Mouse (Mus musculus): Measurements from ENCODE around the gene Krtap4-8. TPM values are rescaled to one million over a fixed set of nuclear protein-coding genes. Genes with fewer than 3 reads are reported as not detected.
"Not testable (repeated sequence)": the region's sequence is repeated elsewhere in the genome, so short reads cannot be mapped to it uniquely, and the experiment has no call there.

Krtap4-8 gene
- not detected for total RNA-seq (2021)
- long read RNA-seq = 0 reads

DNA sequence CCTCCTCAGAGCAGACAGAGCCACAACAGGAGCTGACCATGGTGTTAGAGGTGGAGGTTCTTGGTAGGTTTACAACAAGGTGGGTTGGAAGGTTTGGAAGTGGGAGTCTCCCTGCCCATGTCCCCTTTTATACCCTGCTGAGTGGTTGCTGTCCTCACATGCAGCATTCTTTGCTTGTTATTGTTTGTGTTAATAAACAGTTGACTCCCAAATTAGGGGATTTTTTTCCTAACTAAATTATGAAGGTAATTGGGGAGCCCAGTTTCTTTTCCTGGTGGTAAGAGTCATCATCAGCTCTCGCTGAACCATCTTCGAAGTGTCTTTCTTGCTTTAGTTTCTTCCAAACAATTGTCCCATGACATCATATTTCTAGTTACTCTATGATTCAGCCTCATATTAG lies at the start of gene Krtap4-8:
TSS of gene Krtap4-8 (minus strand) at position 101 of the 400 bp plus-strand sequence.
- no peak for DNase-seq (ENCODE audit: low spot score in 2 of 2)

- not testable (repeated sequence) for DNase-seq (ENCODE audit: low spot score in 2 of 2)
Observed at GRCm38 (mm10) chr11:99815566-99815965, 35.1 kb upstream of the Krtap4-8 start, which contains the start of gene Gm11564. Gene Gm11564, minus strand, starts transcription at chr11:99815666.

GRCm38 (mm10) chr11:99809792-99810191 lies 29.3 kb upstream of the Krtap4-8 start, which contains the start of gene Krtap4-13:
Gene Krtap4-13, minus strand, starts transcription at chr11:99809892.
- not testable (repeated sequence) for DNase-seq (ENCODE audit: low spot score in 2 of 2)

- DNase-seq (ENCODE audit: low spot score in 2 of 2) = not testable (repeated sequence)
Observed at GRCm38 (mm10) chr11:99804346-99804745, 23.8 kb upstream of the Krtap4-8 start, which contains the start of gene Gm11554. Gene Gm11554, minus strand, starts transcription at chr11:99804446.

GRCm38 (mm10) chr11:99798832-99799231 lies 18.3 kb upstream of the Krtap4-8 start, which contains the start of gene Gm11569:
Gene Gm11569, minus strand, starts transcription at chr11:99798932.
- not testable (repeated sequence) for DNase-seq (ENCODE audit: low spot score in 2 of 2)

DNA sequence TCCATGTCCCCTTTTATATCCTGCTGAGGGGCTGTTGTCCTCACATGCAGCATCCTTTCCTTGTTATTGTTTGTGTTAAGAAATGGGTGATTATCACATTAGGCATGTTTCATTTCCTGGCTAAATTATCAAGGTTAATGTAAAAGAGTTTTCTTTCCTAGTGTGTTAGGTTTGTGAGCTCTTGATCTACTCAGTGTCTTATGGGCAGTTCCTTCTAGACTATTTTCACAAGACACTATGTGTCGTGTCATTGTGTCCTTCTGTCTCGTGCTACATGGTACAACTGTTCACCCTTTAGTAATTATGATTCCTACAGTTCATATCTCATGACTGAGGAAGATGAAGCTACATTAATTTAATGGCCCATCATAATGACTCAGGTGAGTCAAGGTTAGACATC lies 12.9 kb upstream of the Krtap4-8 start, which contains the start of gene Gm11596:
TSS of gene Gm11596 (minus strand) at position 101 of the 400 bp plus-strand sequence.
- no peak for DNase-seq (ENCODE audit: low spot score in 2 of 2)

DNA sequence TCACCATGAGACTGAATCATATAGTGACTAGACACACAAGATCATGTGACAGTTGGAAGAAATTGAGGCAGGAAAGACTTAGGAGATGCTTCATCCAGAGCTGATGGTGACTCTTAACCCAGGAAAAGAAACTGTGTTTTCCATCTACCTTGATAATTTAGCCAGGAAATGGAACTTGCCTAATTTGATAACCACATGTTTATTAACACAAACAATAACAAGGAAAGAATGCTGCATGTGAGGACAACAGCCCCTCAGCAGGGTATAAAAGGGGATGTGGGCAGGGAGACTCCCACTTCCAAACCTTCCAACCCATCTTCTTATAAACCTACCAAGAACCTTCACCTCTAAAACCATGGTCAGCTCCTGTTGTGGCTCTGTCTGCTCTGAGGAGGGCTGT lies 4.4 kb upstream of the Krtap4-8 start, which contains the start of gene Krtap4-9:
TSS of gene Krtap4-9 (plus strand) at position 301 of the 400 bp plus-strand sequence.
- DNase-seq (ENCODE audit: low spot score in 2 of 2) = not testable (repeated sequence)

DNA sequence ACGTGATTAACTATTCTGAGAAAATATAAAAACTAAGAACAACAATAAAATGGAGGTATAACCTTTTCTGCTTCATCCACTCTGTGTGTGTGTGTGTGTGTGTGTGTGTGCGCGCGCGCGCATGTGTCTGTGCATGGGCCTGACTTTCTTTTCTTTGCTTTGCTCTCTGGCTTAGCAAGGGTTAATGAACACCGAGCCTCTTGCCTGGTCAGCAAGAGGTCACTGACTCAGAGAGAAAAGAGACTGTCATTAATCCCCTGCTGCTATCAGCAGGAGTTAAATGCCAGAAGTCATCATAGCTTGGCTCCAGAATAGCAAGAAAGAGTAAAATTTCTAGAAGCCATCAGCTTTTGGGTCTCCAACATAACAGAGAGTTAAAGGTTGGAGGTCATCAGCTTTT lies 2.1 kb downstream of the Krtap4-8 start:
- DNase-seq (ENCODE audit: low spot score in 2 of 2) = no peak

DNA sequence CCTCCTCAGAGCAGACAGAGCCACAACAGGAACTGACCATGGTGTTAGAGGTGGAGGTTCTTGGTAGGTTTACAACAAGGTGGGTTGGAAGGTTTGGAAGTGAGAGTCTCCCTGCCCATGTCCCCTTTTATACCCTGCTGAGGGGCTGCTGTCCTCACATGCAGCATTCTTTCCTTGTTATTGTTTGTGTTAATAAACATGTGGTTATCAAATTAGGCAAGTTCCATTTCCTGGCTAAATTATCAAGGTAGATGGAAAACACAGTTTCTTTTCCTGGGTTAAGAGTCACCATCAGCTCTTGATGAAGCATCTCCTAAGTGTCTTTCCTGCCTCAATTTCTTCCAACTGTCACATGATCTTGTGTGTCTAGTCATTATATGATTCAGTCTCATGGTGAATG lies 7.7 kb downstream of the Krtap4-8 start, which contains the start of gene Gm11595:
TSS of gene Gm11595 (minus strand) at position 101 of the 400 bp plus-strand sequence.
- not testable (repeated sequence) for DNase-seq (ENCODE audit: low spot score in 2 of 2)

DNA sequence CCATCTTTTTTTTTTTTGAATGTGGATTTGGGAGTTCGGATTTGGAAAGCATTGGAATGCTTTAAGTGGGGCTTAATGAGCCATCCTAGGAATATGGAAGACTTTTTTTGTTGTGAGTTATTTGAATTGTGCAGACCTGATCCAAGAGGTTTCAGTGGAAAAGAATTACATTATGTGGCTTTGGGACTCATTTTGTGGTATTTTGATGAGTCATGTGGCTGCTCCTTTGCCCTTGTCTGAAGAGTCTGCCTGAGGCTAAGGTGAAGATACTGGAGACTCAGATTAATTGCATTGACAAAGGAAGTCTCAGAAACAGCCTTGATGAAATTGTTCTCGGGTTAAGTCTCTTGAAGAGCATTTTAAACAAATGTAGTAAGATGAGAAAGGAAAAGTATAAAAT lies 12.1 kb downstream of the Krtap4-8 start:
- DNase-seq (ENCODE audit: low spot score in 2 of 2) = no peak

GRCm38 (mm10) chr11:99758877-99759276 lies 21.6 kb downstream of the Krtap4-8 start:
- no peak for DNase-seq (ENCODE audit: low spot score in 2 of 2)

GRCm38 (mm10) chr11:99743985-99744384 lies 36.5 kb downstream of the Krtap4-8 start:
- DNase-seq (ENCODE audit: low spot score in 2 of 2) = no peak

DNA sequence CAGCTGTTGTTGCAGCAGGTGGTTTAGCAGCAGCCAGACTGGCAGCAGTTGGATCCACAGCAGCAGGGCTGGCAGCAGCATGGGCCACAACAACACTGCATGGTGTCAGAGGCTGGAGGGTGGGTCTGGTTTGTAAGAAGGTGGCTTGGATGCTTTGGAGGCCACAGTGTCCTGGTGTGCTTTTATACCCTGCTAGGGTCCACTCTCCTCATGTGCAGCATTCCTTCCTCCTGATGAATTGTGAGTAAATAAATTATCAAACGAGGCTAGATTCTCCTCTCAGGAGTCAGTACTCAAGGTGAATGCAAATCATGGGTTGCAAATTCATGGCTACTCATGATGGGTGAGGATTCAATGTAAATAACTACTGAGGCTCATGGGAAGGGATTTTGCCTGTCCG lies 46.3 kb downstream of the Krtap4-8 start, which contains the start of gene Gm14180:
TSS of gene Gm14180 (minus strand) at position 101 of the 400 bp plus-strand sequence.
- DNase-seq (ENCODE audit: low spot score in 2 of 2) = no peak

Other genes starting within 250 kb of the Krtap4-8 start
- not detected for gene Krt40, start 237.5 kb downstream of the Krtap4-8 start, total RNA-seq (2021)
- gene Krtap3-3, start 229.8 kb downstream of the Krtap4-8 start, total RNA-seq (2021) = not detected
- not detected for gene Krtap3-2, start 223.9 kb downstream of the Krtap4-8 start, total RNA-seq (2021)
- gene Gm11939, start 221.2 kb downstream of the Krtap4-8 start, total RNA-seq (2021) = not detected
- gene Krtap3-1, start 214.1 kb downstream of the Krtap4-8 start, total RNA-seq (2021) = not detected
- not detected for gene Krtap1-5, start 199.7 kb downstream of the Krtap4-8 start, total RNA-seq (2021)
- not detected for gene Krtap1-4, start 197.1 kb downstream of the Krtap4-8 start, total RNA-seq (2021)
- not detected for gene Krtap1-3, start 189.4 kb downstream of the Krtap4-8 start, total RNA-seq (2021)
- not detected for gene Krtap9-3, start 182.6 kb downstream of the Krtap4-8 start, total RNA-seq (2021)
- not detected for gene Gm11938, start 177.4 kb downstream of the Krtap4-8 start, total RNA-seq (2021)
- not detected for gene Gm11937, start 170.5 kb downstream of the Krtap4-8 start, total RNA-seq (2021)
- gene Krtap2-4, start 165.9 kb downstream of the Krtap4-8 start, total RNA-seq (2021) = not detected
- not detected for gene Gm11562, start 160.3 kb downstream of the Krtap4-8 start, total RNA-seq (2021)
- gene Krtap4-1, start 152.5 kb downstream of the Krtap4-8 start, total RNA-seq (2021) = not detected
- gene Krtap4-2, start 145.6 kb downstream of the Krtap4-8 start, total RNA-seq (2021) = not detected
- gene Krtap4-7, start 136.6 kb downstream of the Krtap4-8 start, total RNA-seq (2021) = not detected
- gene Gm11555, start 130.5 kb downstream of the Krtap4-8 start, total RNA-seq (2021) = not detected
- not detected for gene Gm11563, start 121.7 kb downstream of the Krtap4-8 start, total RNA-seq (2021)
- not detected for gene Krtap4-6, start 114.7 kb downstream of the Krtap4-8 start, total RNA-seq (2021)
- not detected for gene Gm14190, start 90.0 kb downstream of the Krtap4-8 start, total RNA-seq (2021)
- not detected for gene Gm14180, start 46.4 kb downstream of the Krtap4-8 start, total RNA-seq (2021)
- gene Gm11595, start 7.8 kb downstream of the Krtap4-8 start, total RNA-seq (2021) = not detected
- gene Krtap4-9, start 4.5 kb upstream of the Krtap4-8 start, total RNA-seq (2021) = not detected
- gene Gm11596, start 12.8 kb upstream of the Krtap4-8 start, total RNA-seq (2021) = not detected
- gene Gm11569, start 18.2 kb upstream of the Krtap4-8 start, total RNA-seq (2021) = not detected
- not detected for gene Gm11554, start 23.7 kb upstream of the Krtap4-8 start, total RNA-seq (2021)
- not detected for gene Krtap4-13, start 29.2 kb upstream of the Krtap4-8 start, total RNA-seq (2021)
- gene Gm11564, start 35.0 kb upstream of the Krtap4-8 start, total RNA-seq (2021) = not detected
- not detected for gene 2300003K06Rik, start 57.4 kb upstream of the Krtap4-8 start, total RNA-seq (2021)
- not detected for gene Krtap4-16, start 70.9 kb upstream of the Krtap4-8 start, total RNA-seq (2021)
- gene Gm11568, start 77.2 kb upstream of the Krtap4-8 start, total RNA-seq (2021) = not detected
- not detected for gene Gm11559, start 83.8 kb upstream of the Krtap4-8 start, total RNA-seq (2021)
- not detected for gene Krtap9-1, start 92.7 kb upstream of the Krtap4-8 start, total RNA-seq (2021)
- gene Gm11567, start 98.5 kb upstream of the Krtap4-8 start, total RNA-seq (2021) = not detected
- gene Krtap31-1, start 127.2 kb upstream of the Krtap4-8 start, total RNA-seq (2021) = not detected
- gene Gm11565, start 134.0 kb upstream of the Krtap4-8 start, total RNA-seq (2021) = not detected
- gene Krtap31-2, start 155.6 kb upstream of the Krtap4-8 start, total RNA-seq (2021) = not detected
- gene Krtap9-5, start 167.8 kb upstream of the Krtap4-8 start, total RNA-seq (2021) = not detected
- gene Krtap29-1, start 198.3 kb upstream of the Krtap4-8 start, total RNA-seq (2021) = not detected
- not detected for gene Krtap16-1, start 205.9 kb upstream of the Krtap4-8 start, total RNA-seq (2021)
- gene Krtap17-1, start 213.3 kb upstream of the Krtap4-8 start, total RNA-seq (2021) = not detected
- not detected for gene Krt33a, start 235.5 kb upstream of the Krtap4-8 start, total RNA-seq (2021)
- not detected for gene Krt33b, start 249.2 kb upstream of the Krtap4-8 start, total RNA-seq (2021)

Data from layer of hippocampus, postnatal 10 days (tissue).